In the genomic region with DNA sequence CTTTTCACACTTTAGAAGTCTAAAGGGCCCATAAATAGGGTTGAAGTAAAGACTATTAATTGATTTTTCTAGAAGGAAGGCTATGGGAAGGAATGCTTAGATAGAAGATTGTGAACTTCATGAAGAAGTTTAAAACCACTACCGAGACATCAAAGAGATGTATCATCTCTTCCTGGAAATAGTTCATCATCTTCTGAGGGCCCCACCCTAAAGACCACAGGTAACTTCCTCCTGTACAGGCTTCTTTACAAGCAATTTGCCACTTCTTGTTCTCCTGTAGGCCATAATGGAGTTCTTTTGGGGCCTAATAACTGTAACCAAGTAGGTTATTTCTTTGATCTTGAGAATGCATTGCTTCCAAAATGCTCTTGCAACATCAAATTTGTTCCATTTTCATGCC, we compare ENCODE assay signal across 20 mouse cellular contexts.
DNase-seq lines count a peak whose midpoint lies in the region; ATAC-seq and TF ChIP-seq lines count a peak whose summit lies in the region.
"Had no signal": no experiment of that assay in that cellular context is flagged by ENCODE, and none has a peak within 500 bp of the region (broad histone marks: within the 10 kb centered on the region; RNA-seq: fewer than 3 reads in every experiment).

No protein-coding gene starts in this region.

- peaks cover 6% of the 10 kb centered on the region; the same call in 1 of the 2 replicates for H3K4me1 ChIP-seq in spleen, adult 2 months (ENCODE audit: control insufficient read depth, insufficient read depth, insufficient read length)
- peaks cover 2 to 27% of the 10 kb centered on the region in 2 experiments; a peak in 3 of 4 replicates for H3K4me1 ChIP-seq in CH12.LX (ENCODE audit: control insufficient read depth in 1 of 2, insufficient read depth in 2 of 2)
- no peaks in the 10 kb centered on the region for H3K4me1 ChIP-seq in midbrain, embryonic 14.5 days (ENCODE audit: control insufficient read depth, insufficient read depth, low read length)
- no peaks in the 10 kb centered on the region for H3K4me1 ChIP-seq in heart, embryonic 12.5 days (replicated peaks)
- H3K4me1 ChIP-seq: embryonic facial prominence, embryonic 15.5 days; forebrain, embryonic 15.5 days; hindbrain, embryonic 10.5 days had no signal

- in situ Hi-C loops in CH12.LX (cut with MboI; ENCODE audit: low pct_ligation_motif_present, low pct_unique_long_range_greater_than_20kb, low sequenced_read_pairs): loop anchor here (25.0 kb wide), 2 partner anchors 854 to 1404 kb away; no protein-coding TSS in a partner anchor

- no peak overlapping the region for H3K4me3 ChIP-seq in spleen, adult 2 months (ENCODE audit: extremely low read depth, insufficient read depth, insufficient read length)
- no peak overlapping the region for H3K4me3 ChIP-seq in CH12.LX (replicated peaks in 1 of 3; ENCODE audit: low read depth in 2 of 3, low read length in 2 of 3, poor library complexity in 1 of 3)
- no peak overlapping the region for H3K4me3 ChIP-seq in midbrain, embryonic 14.5 days (replicated peaks; ENCODE audit: low read depth, low read length)
- H3K4me3 ChIP-seq in heart, embryonic 12.5 days: no peak overlapping the region
- H3K4me3 ChIP-seq: embryonic facial prominence, embryonic 15.5 days; erythroblast, embryonic 14.5 days; forebrain, embryonic 15.5 days; heart, adult 2 months; hindbrain, embryonic 10.5 days had no signal

- H3K27me3 ChIP-seq in spleen, adult 2 months (ENCODE audit: control insufficient read depth, insufficient read depth, low read length): no peaks in the 10 kb centered on the region
- H3K27me3 ChIP-seq in CH12.LX (replicated peaks): no peaks in the 10 kb centered on the region
- H3K27me3 ChIP-seq in midbrain, embryonic 14.5 days (ENCODE audit: control insufficient read depth, insufficient read depth, low read length): no peaks in the 10 kb centered on the region
- no peaks in the 10 kb centered on the region for H3K27me3 ChIP-seq in heart, embryonic 12.5 days (replicated peaks)
- H3K27me3 ChIP-seq: embryonic facial prominence, embryonic 15.5 days; forebrain, embryonic 15.5 days had no signal

- no peak for TF ChIP-seq CTCF in spleen, adult 2 months (IDR thresholded peaks at IDR 0.05; ENCODE audit: extremely low read depth, insufficient read depth, insufficient read length, insufficient replicate concordance)
- TF ChIP-seq CTCF in CH12.LX (conservative IDR thresholded peaks at IDR 0.05 in 1 of 2, IDR thresholded peaks at IDR 0.05 in 1 of 2; ENCODE audit: low read depth in 2 of 2, low read length in 2 of 2): no peak

- peak; percentile 33; the same call in 1 of the 2 replicates for TF ChIP-seq EP300 in CH12.LX (IDR thresholded peaks at IDR 0.05; ENCODE audit: low read length)

- H3K4me2 ChIP-seq in CH12.LX (ENCODE audit: insufficient read depth, low read depth, poor library complexity, severe bottlenecking): no peak overlapping the region
- no peak overlapping the region for H3K4me2 ChIP-seq in midbrain, embryonic 14.5 days (ENCODE audit: low read length)
- no peak overlapping the region for H3K4me2 ChIP-seq in heart, embryonic 12.5 days
- H3K4me2 ChIP-seq: embryonic facial prominence, embryonic 15.5 days; forebrain, embryonic 15.5 days; heart, embryonic 11.5 days; hindbrain, embryonic 14.5 days had no signal

- no peaks in the 10 kb centered on the region for H3K36me3 ChIP-seq in spleen, adult 2 months (ENCODE audit: control insufficient read depth, insufficient read depth, low read length)
- H3K36me3 ChIP-seq in CH12.LX (replicated peaks in 1 of 2; ENCODE audit: control insufficient read depth in 1 of 2, insufficient read depth in 1 of 2, low read length in 1 of 2): no peaks in the 10 kb centered on the region
- no peaks in the 10 kb centered on the region for H3K36me3 ChIP-seq in midbrain, embryonic 14.5 days (ENCODE audit: control insufficient read depth, insufficient read depth, low read length)
- no peaks in the 10 kb centered on the region for H3K36me3 ChIP-seq in heart, embryonic 12.5 days
- H3K36me3 ChIP-seq: embryonic facial prominence, embryonic 15.5 days; forebrain, embryonic 15.5 days; hindbrain, embryonic 10.5 days had no signal

- no peaks in the 10 kb centered on the region for H3K9me3 ChIP-seq in CH12.LX (replicated peaks; ENCODE audit: low read length)
- no peaks in the 10 kb centered on the region for H3K9me3 ChIP-seq in midbrain, embryonic 14.5 days (ENCODE audit: control insufficient read depth, low read length)
- no peaks in the 10 kb centered on the region for H3K9me3 ChIP-seq in heart, embryonic 12.5 days (replicated peaks)
- H3K9me3 ChIP-seq: embryonic facial prominence, embryonic 15.5 days; forebrain, embryonic 15.5 days; hindbrain, embryonic 10.5 days had no signal

- no peaks in the 10 kb centered on the region for H3K79me2 ChIP-seq in CH12.LX (replicated peaks; ENCODE audit: control insufficient read depth, extremely low read depth, insufficient read depth, poor library complexity, severe bottlenecking)

- peak overlapping the region; percentile 35; the same call in 1 of the 2 replicates for H3K27ac ChIP-seq in spleen, adult 2 months (ENCODE audit: insufficient read depth, low read length)
- no peak overlapping the region for H3K27ac ChIP-seq in CH12.LX (ENCODE audit: insufficient read depth, low read depth)
- no peak overlapping the region for H3K27ac ChIP-seq in midbrain, embryonic 14.5 days (replicated peaks; ENCODE audit: low read depth, low read length)
- no peak overlapping the region for H3K27ac ChIP-seq in heart, embryonic 12.5 days (ENCODE audit: poor library complexity, severe bottlenecking)
- H3K27ac ChIP-seq: embryonic facial prominence, embryonic 15.5 days; forebrain, embryonic 15.5 days; heart, adult 2 months; hindbrain, embryonic 10.5 days; hindbrain, embryonic 14.5 days had no signal

- dilution Hi-C loops in CH12.LX (cut with MboI; ENCODE audit: extremely low pct_ligation_motif_present, extremely low pct_unique_long_range_greater_than_20kb, low sequenced_read_pairs): no loop called here

- no peak overlapping the region for H3K9ac ChIP-seq in CH12.LX (ENCODE audit: insufficient read depth, low read depth)
- no peak overlapping the region for H3K9ac ChIP-seq in midbrain, embryonic 14.5 days (replicated peaks; ENCODE audit: low read length)
- H3K9ac ChIP-seq in heart, embryonic 12.5 days: no peak overlapping the region
- H3K9ac ChIP-seq: embryonic facial prominence, embryonic 15.5 days; forebrain, embryonic 15.5 days; hindbrain, embryonic 14.5 days had no signal

- TF ChIP-seq POLR2A in spleen, adult 2 months (IDR thresholded peaks at IDR 0.05; ENCODE audit: low read depth, low read length): no peak
- TF ChIP-seq POLR2A in CH12.LX (IDR thresholded peaks at IDR 0.05; ENCODE audit: low read depth, low read length): no peak

- ATAC-seq in inflammation-experienced regulatory T-cells, adult 6 months: peak; percentile 87
- no peak for ATAC-seq in midbrain, embryonic 14.5 days (ENCODE audit: low FRiP score, low TSS enrichment)
- no peak for ATAC-seq in heart, embryonic 12.5 days (ENCODE audit: insufficient number of reproducible peaks, low FRiP score)
- ATAC-seq: forebrain, embryonic 15.5 days had no signal

- WGBS in spleen, adult 2 months: 51% methylated on average over 1 of the region's 1 CpGs
- WGBS in midbrain, embryonic 14.5 days: 93% methylated on average over 1 of the region's 1 CpGs
- WGBS in heart, embryonic 12.5 days: 89% methylated on average over 1 of the region's 1 CpGs

- no peak for TF ChIP-seq RAD21 in CH12.LX (IDR thresholded peaks at IDR 0.05; ENCODE audit: low read depth, low read length)

- DNase-seq in spleen, adult 2 months (ENCODE audit: low read depth in 1 of 2, low spot score in 2 of 2): peak in 1 of 2 experiments; percentile 19
- no peak for DNase-seq in spleen, adult 12 weeks (ENCODE audit: low spot score)
- no peak for DNase-seq in CH12.LX (ENCODE audit: extremely low read depth)
- no peak for DNase-seq in midbrain, embryonic 14.5 days
- no peak for DNase-seq in cerebellum, adult 9-11 months
- DNase-seq: adrenal gland, adult 2 months; adrenal gland, postnatal 36 days; cerebellum, adult 2 months; cerebellum, postnatal 14 days; embryo, embryonic 11 days; gastrocnemius, postnatal 10 days; heart, adult 2 months had no signal

TF ChIP-seq in CH12.LX, 34 proteins besides CTCF, POLR2A, EP300 and RAD21:
- TF ChIP-seq PAX5 (IDR thresholded peaks at IDR 0.05; ENCODE audit: low read length): no peak
- no peak for TF ChIP-seq E2F4 (IDR thresholded peaks at IDR 0.05; ENCODE audit: insufficient replicate concordance, low read depth, low read length)
- TF ChIP-seq MAZ (IDR thresholded peaks at IDR 0.05; ENCODE audit: low read depth, low read length): no peak
- TF ChIP-seq ZNF384 (IDR thresholded peaks at IDR 0.05; ENCODE audit: low read depth, low read length): no peak
- no peak for TF ChIP-seq HCFC1 (IDR thresholded peaks at IDR 0.05; ENCODE audit: low read depth, low read length)
- TF ChIP-seq MAX (IDR thresholded peaks at IDR 0.05; ENCODE audit: low read length): no peak
- TF ChIP-seq ELF1 (IDR thresholded peaks at IDR 0.05; ENCODE audit: low read depth, low read length): no peak
- TF ChIP-seq MXI1 (IDR thresholded peaks at IDR 0.05; ENCODE audit: low read depth, low read length): no peak
- TF ChIP-seq NRF1 (IDR thresholded peaks at IDR 0.05; ENCODE audit: low read depth, low read length): no peak
- TF ChIP-seq TCF12 (IDR thresholded peaks at IDR 0.05; ENCODE audit: low read depth, low read length): no peak
- TF ChIP-seq JUND (conservative IDR thresholded peaks at IDR 0.05; ENCODE audit: low read depth, low read length): no peak
- TF ChIP-seq BHLHE40 (IDR thresholded peaks at IDR 0.05; ENCODE audit: low read depth, low read length): no peak
- TF ChIP-seq IRF4 (IDR thresholded peaks at IDR 0.05; ENCODE audit: low read depth, low read length): no peak
- no peak for TF ChIP-seq NELFE (IDR thresholded peaks at IDR 0.05; ENCODE audit: low read depth, low read length)
- no peak for TF ChIP-seq CHD2 (IDR thresholded peaks at IDR 0.05; ENCODE audit: low read length)
- no peak for TF ChIP-seq UBTF (IDR thresholded peaks at IDR 0.05; ENCODE audit: low read depth, low read length)
- TF ChIP-seq JUN (IDR thresholded peaks at IDR 0.05; ENCODE audit: insufficient read depth, low read depth, low read length): no peak
- TF ChIP-seq RCOR1 (conservative IDR thresholded peaks at IDR 0.05; ENCODE audit: low read depth, low read length): no peak
- TF ChIP-seq SIN3A (IDR thresholded peaks at IDR 0.05; ENCODE audit: low read length): no peak
- no peak for TF ChIP-seq KAT2A (IDR thresholded peaks at IDR 0.05; ENCODE audit: insufficient replicate concordance, low read length)
TF ChIP-seq in CH12.LX: peak in this region for 0.
